8 mouse cellular contexts compared by ENCODE assay signal in the genomic region with DNA sequence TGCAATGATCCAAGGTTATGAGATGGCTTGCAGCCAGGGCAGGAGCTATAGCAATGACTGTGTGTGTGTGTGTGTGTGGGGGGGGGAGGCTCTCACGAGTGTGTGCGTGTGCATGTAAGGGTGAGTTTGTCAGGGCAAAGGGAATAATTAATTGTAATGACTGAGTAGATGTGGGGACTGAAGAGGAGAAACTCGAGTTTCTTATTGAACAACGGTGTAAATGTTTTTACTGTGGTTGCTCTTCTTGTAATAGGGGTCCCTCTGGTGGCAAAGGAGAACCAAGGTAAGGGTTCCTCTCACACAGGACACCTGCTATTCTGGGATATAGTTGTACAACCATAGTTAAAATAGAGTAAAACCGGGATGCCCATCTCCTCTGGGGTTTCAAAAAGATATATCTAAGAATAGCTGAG.
DNase-seq lines count a peak whose midpoint lies in the region; ATAC-seq and TF ChIP-seq lines count a peak whose summit lies in the region.
"Had no signal": no experiment of that assay in that cellular context is flagged by ENCODE, and none has a peak within 500 bp of the region (broad histone marks: within the 10 kb centered on the region; RNA-seq: fewer than 3 reads in every experiment).

No protein-coding gene starts in this region.

- no peak overlapping the region for H3K27ac ChIP-seq in limb, embryonic 14.5 days (replicated peaks; ENCODE audit: low read depth, low read length)
- H3K27ac ChIP-seq: macrophage had no signal

- WGBS in limb, embryonic 14.5 days = 23% methylated on average over 5 of the region's 5 CpGs

- no peak overlapping the region for H3K9ac ChIP-seq in limb, embryonic 14.5 days (ENCODE audit: low read depth, low read length, severe bottlenecking)

- H3K9me3 ChIP-seq in limb, embryonic 14.5 days (ENCODE audit: control insufficient read depth, low read length) = no peaks in the 10 kb centered on the region

- H3K36me3 ChIP-seq in limb, embryonic 14.5 days (ENCODE audit: control insufficient read depth, insufficient read depth, low read length) = no peaks in the 10 kb centered on the region

- ATAC-seq in limb, embryonic 14.5 days (ENCODE audit: low FRiP score, low read depth) = peak; percentile 34; the same call in 1 of the 2 replicates

- intact Hi-C loops in left cerebral cortex, postnatal 14 days (cut with DNase I) = loop anchor here (1.0 to 5.0 kb wide), 3 partner anchors 139 to 359 kb away; partner anchors contain the start of gene Galnt7
- intact Hi-C loops in left cerebral cortex, postnatal 4 days (cut with DNase I) = loop anchor here (10.0 kb wide), 1 partner anchor 137 kb away; the partner anchor contains the start of gene Galnt7

- H3K4me3 ChIP-seq in limb, embryonic 14.5 days (replicated peaks; ENCODE audit: low read length) = no peak overlapping the region

- no peak overlapping the region for H3K4me2 ChIP-seq in limb, embryonic 14.5 days (replicated peaks; ENCODE audit: low read depth, low read length, severe bottlenecking)

- TF ChIP-seq POLR2A in limb, embryonic 14.5 days (IDR thresholded peaks at IDR 0.05; ENCODE audit: borderline replicate concordance, extremely low read depth, insufficient read depth, insufficient read length) = no peak

- H3K27me3 ChIP-seq in limb, embryonic 14.5 days (ENCODE audit: control insufficient read depth, insufficient read depth, low read length) = no peaks in the 10 kb centered on the region

- H3K4me1 ChIP-seq in limb, embryonic 14.5 days (ENCODE audit: control insufficient read depth, insufficient read depth, low read length) = peaks cover 5% of the 10 kb centered on the region; the same call in 1 of the 2 replicates

- peak; percentile 52 for DNase-seq in left cerebral cortex, postnatal 14 days (ENCODE audit: low spot score in 2 of 2)
- no peak for DNase-seq in left cerebral cortex, postnatal 4 days
- DNase-seq in ES-CJ7 (ENCODE audit: low read depth, low spot score) = peak; percentile 62
- DNase-seq in brain, adult 2 months (ENCODE audit: low read depth, low spot score) = peak; percentile 83
- peak; percentile 25 for DNase-seq in heart, postnatal 4 days
- peak; percentile 61 for DNase-seq in limb, embryonic 14.5 days (ENCODE audit: low spot score)
- DNase-seq in gastrocnemius, postnatal 25 days = no peak

Comparison
In these comparisons a context has a peak if more than half of its experiments do, and no peak if none do; other contexts are left out.
1. DNase-seq: peak in left cerebral cortex, postnatal 14 days (2 of 2), ES-CJ7 (single experiment), brain, adult 2 months (single experiment), heart, postnatal 4 days (single experiment) and limb, embryonic 14.5 days (single experiment); none in left cerebral cortex, postnatal 4 days (single experiment) and gastrocnemius, postnatal 25 days (single experiment).